Mouse (Mus musculus) intestine, embryonic 14.5 days (tissue): ENCODE measurements around the gene Vmn1r48. TPM values are rescaled to one million over a fixed set of nuclear protein-coding genes. Genes with fewer than 3 reads are reported as not detected.
"Not testable (repeated sequence)": the region's sequence is repeated elsewhere in the genome, so short reads cannot be mapped to it uniquely, and the experiment has no call there.

Experiments used
- ATAC-seq: fragments of 200-750 bp; cut with Nextera tagmentation; replicated peaks from 2 replicates; pipeline ENCODE4 v1.8.0; 2017; ENCODE audit warnings: low read depth, moderate number of reproducible peaks, moderate TSS enrichment, moderate library complexity; ENCODE audit not compliant: low FRiP score, low TSS enrichment
- DNase-seq: peaks from one replicate; pipeline ENCODE4 v3.0.0-alpha.2; 2018; ENCODE audit warnings: low spot score
- H3K27ac ChIP-seq: fragments of 300-500 bp; sonication (generic); 2 replicates; pipeline ENCODE4 v1.5.1; 2014; ENCODE audit warnings: low read depth, mild to moderate bottlenecking, control low read depth
- H3K27me3 ChIP-seq: fragments of 300-500 bp; sonication (generic); replicated peaks from 2 replicates; pipeline ENCODE4 v1.6.1; 2014; ENCODE audit warnings: low read length, control low read depth; ENCODE audit not compliant: control insufficient read depth, insufficient read depth
- H3K36me3 ChIP-seq: fragments of 300-500 bp; sonication (generic); 2 replicates; pipeline ENCODE4 v1.6.1; 2014; ENCODE audit warnings: low read length, control low read depth; ENCODE audit not compliant: control insufficient read depth, insufficient read depth
- H3K4me1 ChIP-seq: fragments of 300-500 bp; sonication (generic); replicated peaks from 2 replicates; pipeline ENCODE4 v1.6.1; 2014; ENCODE audit warnings: low read length, control low read depth, mixed read lengths; ENCODE audit not compliant: control insufficient read depth, insufficient read depth
- H3K4me2 ChIP-seq: fragments of 300-500 bp; sonication (generic); 2 replicates; pipeline ENCODE4 v1.6.1; 2014; ENCODE audit warnings: low read length
- H3K4me3 ChIP-seq: fragments of 300-500 bp; sonication (generic); 2 replicates; pipeline ENCODE4 v1.5.1; 2014; ENCODE audit warnings: low read depth, low read length, control low read depth, mixed read lengths
- H3K9ac ChIP-seq: fragments of 300-500 bp; sonication (generic); 2 replicates; pipeline ENCODE4 v1.6.1; 2014; ENCODE audit warnings: mild to moderate bottlenecking, low read length
- H3K9me3 ChIP-seq: fragments of 300-500 bp; sonication (generic); 2 replicates; pipeline ENCODE4 v1.6.1; 2016; ENCODE audit warnings: low read length, control low read depth; ENCODE audit not compliant: control insufficient read depth
- WGBS: fragments of 180-500 bp; shearing (Covaris S2); extraction: QIAGEN DNeasy Blood & Tissue Kit; methylation state at CpG from one replicate; pipeline ENCODE4 v1.1.7; 2014; 5-methylcytosine and 5-hydroxymethylcytosine counted together
- polyA plus RNA-seq: library from polyadenylated mRNA; unstranded; fragments of >200 nt; fragmentation: Nextera tagmentation; extraction: Ambion mirVana; gene quantifications from 2 replicates; pipeline ENCODE4 v1.2.1, GENCODE M21; 2014

Vmn1r48 gene
- polyA plus RNA-seq = not detected in 2 replicates

GRCm38 (mm10) chr6:90036741-90037140 is at the start of gene Vmn1r48:
TSS of gene Vmn1r48 (minus strand) at chr6:90036841.
- WGBS = no CpG with 5 or more reads among the region's 2 CpGs
- not testable (repeated sequence) for H3K27me3 ChIP-seq, H3K9me3 ChIP-seq, ATAC-seq, H3K27ac ChIP-seq, H3K4me2 ChIP-seq, H3K9ac ChIP-seq, H3K36me3 ChIP-seq, H3K4me3 ChIP-seq, H3K4me1 ChIP-seq, DNase-seq

GRCm38 (mm10) chr6:90078406-90078805 is 41.8 kb upstream of the Vmn1r48 start, which contains the start of gene Vmn1r49:
TSS of gene Vmn1r49 (minus strand) at chr6:90078506.
- H3K4me2 ChIP-seq = no peak within 1 kb of the TSS
- no peak for DNase-seq
- no peaks in the 10 kb centered on the region for H3K36me3 ChIP-seq
- no peak within 1 kb of the TSS for H3K27ac ChIP-seq
- no peak for ATAC-seq
- no peak within 1 kb of the TSS for H3K9ac ChIP-seq
- no peaks in the 10 kb centered on the region for H3K9me3 ChIP-seq
- WGBS = 78% methylated on average over 4 of the region's 4 CpGs
- H3K27me3 ChIP-seq = no peaks in the 10 kb centered on the region
- H3K4me3 ChIP-seq = no peak within 1 kb of the TSS
- no peaks in the 10 kb centered on the region for H3K4me1 ChIP-seq

- H3K36me3 ChIP-seq = not testable (repeated sequence)
Observed at GRCm38 (mm10) chr6:90015847-90016246, 20.8 kb downstream of the Vmn1r48 start, which contains the start of gene Vmn1r47. TSS of gene Vmn1r47 (plus strand) at chr6:90016147.

GRCm38 (mm10) chr6:89985989-89986388 is 50.7 kb downstream of the Vmn1r48 start:
- Histone ChIP-seq H3K4me1 (no peaks in the 10 kb centered on the region), H3K4me2 (no peak overlapping the region), H3K9ac (no peak overlapping the region), H3K9me3 (0 out of 2 replicates have a peak, but pooled peaks cover 4% of the 10 kb centered on the region), H3K27me3 (no peaks in the 10 kb centered on the region), H3K36me3 (no peaks in the 10 kb centered on the region), H3K27ac (no peak overlapping the region), H3K4me3 (no peak overlapping the region)
- ATAC-seq (no peak), DNase-seq (no peak)
- WGBS = 18% methylated on average over 1 of the region's 1 CpGs

More at GRCm38 (mm10) chr6:90015847-90016246, 20.8 kb downstream of the Vmn1r48 start, which contains the start of gene Vmn1r47:
- 100% methylated on average over 1 of the region's 1 CpGs for WGBS
- not testable (repeated sequence) for H3K4me2 ChIP-seq, H3K4me3 ChIP-seq, H3K9me3 ChIP-seq, H3K27ac ChIP-seq, ATAC-seq, H3K27me3 ChIP-seq, H3K4me1 ChIP-seq, H3K9ac ChIP-seq, DNase-seq

Other genes with a start within 250 kb of the Vmn1r48 start
- gene Vmn1r42, start 160.4 kb downstream of the Vmn1r48 start, polyA plus RNA-seq = not detected in 2 replicates
- gene Vmn1r43, start 160.4 kb downstream of the Vmn1r48 start, polyA plus RNA-seq = not detected in 2 replicates
- gene Vmn1r44, start 153.2 kb downstream of the Vmn1r48 start, polyA plus RNA-seq = not detected in 2 replicates
- gene Vmn1r45, start 96.2 kb downstream of the Vmn1r48 start, polyA plus RNA-seq = not detected in 2 replicates
- not detected in 2 replicates for gene Vmn1r46, start 67.5 kb downstream of the Vmn1r48 start, polyA plus RNA-seq
- not detected in 2 replicates for gene Vmn1r47, start 20.7 kb downstream of the Vmn1r48 start, polyA plus RNA-seq
- gene Vmn1r49, start 41.7 kb upstream of the Vmn1r48 start, polyA plus RNA-seq = not detected in 2 replicates
- gene Vmn1r50, start 64.6 kb upstream of the Vmn1r48 start, polyA plus RNA-seq = not detected in 2 replicates
- 0.04 TPM in 1 of 2 replicates, not detected in the other for gene Vmn1r51, start 85.8 kb upstream of the Vmn1r48 start, polyA plus RNA-seq
- not detected in 2 replicates for gene Vmn1r52, start 138.0 kb upstream of the Vmn1r48 start, polyA plus RNA-seq
- gene V1ra8, start 166.0 kb upstream of the Vmn1r48 start, polyA plus RNA-seq = not detected in 2 replicates
- not detected in 2 replicates for gene Vmn1r53, start 187.6 kb upstream of the Vmn1r48 start, polyA plus RNA-seq
- not detected in 2 replicates for gene Vmn1r54, start 209.5 kb upstream of the Vmn1r48 start, polyA plus RNA-seq